Mouse (Mus musculus): ENCODE measurements around the gene Ric3.

- TF ChIP-seq POLR2A (IDR thresholded peaks at IDR 0.05; ENCODE audit: borderline replicate concordance, insufficient read depth, low read length): no peak
- TF ChIP-seq CTCF (IDR thresholded peaks at IDR 0.05; ENCODE audit: borderline replicate concordance, insufficient read depth, low read depth, low read length): no peak
Measured at GRCm38 (mm10) chr7:108985934-108986708, 97.0 kb downstream of the Ric3 start.

Data from cerebellum, adult 2 months (tissue).